In genomic region chr7:96521956-96522355, GRCm38 (mm10) we compare ENCODE assay signal across 14 mouse cellular contexts.
DNase-seq lines count a peak whose midpoint lies in the region; ATAC-seq lines count a peak whose summit lies in the region.
"Had no signal": no experiment of that assay in that cellular context is flagged by ENCODE, and none has a peak within 500 bp of the region (broad histone marks: within the 10 kb centered on the region; RNA-seq: fewer than 3 reads in every experiment).

No protein-coding gene starts in this region.

- no peak overlapping the region for H3K4me2 ChIP-seq in kidney, embryonic 15.5 days
- H3K4me2 ChIP-seq: heart, embryonic 15.5 days; intestine, embryonic 15.5 days; neural tube, embryonic 13.5 days had no signal

- no peak overlapping the region for H3K27ac ChIP-seq in kidney, embryonic 15.5 days
- H3K27ac ChIP-seq: heart, embryonic 15.5 days; intestine, embryonic 15.5 days; liver, embryonic 14.5 days; neural tube, embryonic 13.5 days had no signal

- peaks cover 28% of the 10 kb centered on the region for H3K4me1 ChIP-seq in kidney, embryonic 15.5 days
- H3K4me1 ChIP-seq: heart, embryonic 15.5 days had no signal

- H3K27me3 ChIP-seq in kidney, embryonic 15.5 days = no peaks in the 10 kb centered on the region
- H3K27me3 ChIP-seq: CH12.LX; intestine, embryonic 15.5 days; neural tube, embryonic 13.5 days had no signal

- H3K9me3 ChIP-seq in kidney, embryonic 15.5 days (replicated peaks) = no peaks in the 10 kb centered on the region
- H3K9me3 ChIP-seq: heart, embryonic 15.5 days; intestine, embryonic 15.5 days; neural tube, embryonic 13.5 days had no signal

- no peak overlapping the region for H3K4me3 ChIP-seq in kidney, embryonic 15.5 days (replicated peaks)
- H3K4me3 ChIP-seq: heart, embryonic 15.5 days; intestine, embryonic 15.5 days; neural tube, embryonic 13.5 days had no signal

- intact Hi-C loops in left cerebral cortex, postnatal 14 days (cut with DNase I) = loop anchor here (5.0 kb wide), 1 partner anchor 185 kb away; no protein-coding TSS in a partner anchor

- WGBS in kidney, embryonic 15.5 days = 67% methylated on average over 7 of the region's 7 CpGs

- no peaks in the 10 kb centered on the region for H3K36me3 ChIP-seq in kidney, embryonic 15.5 days
- H3K36me3 ChIP-seq: heart, embryonic 15.5 days; intestine, embryonic 15.5 days; neural tube, embryonic 13.5 days had no signal

- H3K9ac ChIP-seq in kidney, embryonic 15.5 days = no peak overlapping the region
- H3K9ac ChIP-seq: heart, embryonic 15.5 days; intestine, embryonic 15.5 days; liver, embryonic 14.5 days; neural tube, embryonic 13.5 days had no signal

- ATAC-seq in kidney, embryonic 15.5 days (replicated peaks; ENCODE audit: low FRiP score) = no peak
- ATAC-seq: intestine, embryonic 15.5 days had no signal

- DNase-seq in frontal cortex, postnatal 36 days (ENCODE audit: low spot score in 2 of 2) = peak; percentile 48 to 53
- no peak for DNase-seq in frontal cortex, postnatal 14 days (ENCODE audit: low spot score in 2 of 2)
- DNase-seq in 3134 (ENCODE audit: extremely low read depth, insufficient read length, low spot score) (peak; percentile 35), R1 (ENCODE audit: low read depth, low spot score) (peak; percentile 7)
- DNase-seq in left cerebral cortex, postnatal 14 days (ENCODE audit: low spot score in 2 of 2) = peak; percentile 50 to 51
- no peak for DNase-seq in heart, postnatal 4 days
- no peak for DNase-seq in lung, postnatal 4 days
- DNase-seq: thymus, postnatal 4 days had no signal

Comparison
In these comparisons a context has a peak if more than half of its experiments do, and no peak if none do; other contexts are left out.
1. DNase-seq: peak in frontal cortex, postnatal 36 days (2 of 2), 3134 (single experiment), R1 (single experiment) and left cerebral cortex, postnatal 14 days (2 of 2); none in frontal cortex, postnatal 14 days (0 of 2), heart, postnatal 4 days (single experiment) and lung, postnatal 4 days (0 of 2).